Mouse (Mus musculus): Measurements from ENCODE around the gene Fam149a.

DNA sequence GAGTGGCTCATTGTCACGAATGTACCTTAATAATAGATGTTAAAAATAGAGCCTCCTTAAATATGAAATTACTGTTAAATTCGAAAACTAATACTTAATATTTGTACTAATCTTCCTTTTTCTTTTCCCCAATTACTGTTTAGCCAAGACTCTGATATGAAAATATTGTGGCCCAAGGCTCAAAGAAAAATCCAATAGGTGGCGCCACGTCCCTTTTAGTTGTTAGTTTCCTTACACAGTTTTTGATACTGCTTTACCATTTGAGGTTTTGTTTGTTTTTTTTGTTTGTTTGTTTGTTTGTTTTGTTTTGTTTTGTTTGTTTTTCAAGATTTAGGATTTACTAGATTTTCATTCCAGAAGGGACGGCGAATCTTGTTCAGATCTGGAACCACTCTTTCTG lies 19.8 kb downstream of the Fam149a start:
- TF ChIP-seq CTCF (IDR thresholded peaks at IDR 0.05; ENCODE audit: low read depth, low read length) = peak; percentile 47
- no peak for TF ChIP-seq POLR2A (IDR thresholded peaks at IDR 0.05; ENCODE audit: extremely low read depth, insufficient read depth, low read length)
